Mouse (Mus musculus) CH12.LX (cell line): ENCODE results near the gene Sart3. TPM values are rescaled to one million over a fixed set of nuclear protein-coding genes. Genes with fewer than 3 reads are reported as not detected.

Experiments used
- DNase-seq: peaks from one replicate; pipeline ENCODE4 v3.0.0-alpha.2; 2013; ENCODE audit errors: extremely low read depth
- H3K27ac ChIP-seq: 2 replicates; pipeline ENCODE4 v1.5.1; 2012; ENCODE audit warnings: low read depth, mild to moderate bottlenecking, control low read depth, moderate library complexity; ENCODE audit not compliant: insufficient read depth
- H3K27me3 ChIP-seq: replicated peaks from 2 replicates; pipeline ENCODE3; 2012; ENCODE audit warnings: inconsistent platforms
- H3K36me3 ChIP-seq, 2 experiments: replicated peaks in 1 of 2; 2 replicates each; pipeline versions ENCODE3 to v1.6.1; 2012; ENCODE audit warnings: inconsistent platforms in 1 of 2, low read length in 1 of 2, mild to moderate bottlenecking in 1 of 2, mixed read lengths in 1 of 2, moderate library complexity in 1 of 2; ENCODE audit not compliant: control insufficient read depth in 1 of 2, insufficient read depth in 1 of 2
- H3K4me1 ChIP-seq, 2 experiments: 2 replicates each; pipeline ENCODE4 v1.6.1; 2012; ENCODE audit warnings: inconsistent platforms in 1 of 2, moderate library complexity in 1 of 2; ENCODE audit not compliant: insufficient read depth in 2 of 2, control insufficient read depth in 1 of 2
- H3K4me2 ChIP-seq: 2 replicates; pipeline ENCODE4 v1.6.1; 2012; ENCODE audit warnings: low read depth, mild to moderate bottlenecking, control low read depth; ENCODE audit not compliant: poor library complexity, insufficient read depth, severe bottlenecking
- H3K4me3 ChIP-seq, 3 experiments: fragments of 150-350 bp in 1 of 3; sonication (generic) in 1 of 3; replicated peaks in 1 of 3; 2 replicates each; pipeline versions ENCODE3 to v1.5.1; 2011 to 2012; ENCODE audit warnings: low read depth in 2 of 3, low read length in 2 of 3, mild to moderate bottlenecking in 2 of 3, moderate library complexity in 2 of 3, control low read depth in 1 of 3, improper control_type of control experiment in 1 of 3, inconsistent platforms in 1 of 3, mixed read lengths in 1 of 3; ENCODE audit not compliant: poor library complexity in 1 of 3
- H3K79me2 ChIP-seq: replicated peaks from 2 replicates; pipeline ENCODE4 v1.6.1; 2012; ENCODE audit warnings: mild to moderate bottlenecking, moderate library complexity; ENCODE audit not compliant: control insufficient read depth, poor library complexity, insufficient read depth, severe bottlenecking; ENCODE audit errors: extremely low read depth
- H3K9ac ChIP-seq: 2 replicates; pipeline ENCODE4 v1.6.1; 2012; ENCODE audit warnings: low read depth, mild to moderate bottlenecking, control low read depth, moderate library complexity; ENCODE audit not compliant: insufficient read depth
- H3K9me3 ChIP-seq: replicated peaks from 2 replicates; pipeline ENCODE3; 2012; ENCODE audit warnings: low read length, inconsistent platforms, mixed read lengths
- CTCF ChIP-seq, 2 experiments: IDR thresholded peaks in 1 of 2; conservative IDR thresholded peaks in 1 of 2; 2 replicates each; pipeline ENCODE4 v1.5.1; 2011 to 2012; ENCODE audit warnings: low read depth in 2 of 2, low read length in 2 of 2, improper control_type of control experiment in 1 of 2, inconsistent platforms in 1 of 2, mild to moderate bottlenecking in 1 of 2, moderate library complexity in 1 of 2
- E2F4 ChIP-seq: IDR thresholded peaks from 2 replicates; pipeline ENCODE4 v1.6.1; 2011; ENCODE audit warnings: low read depth, low read length, improper control_type of control experiment; ENCODE audit not compliant: insufficient replicate concordance
- ELF1 ChIP-seq: IDR thresholded peaks from 2 replicates; pipeline ENCODE4 v1.6.1; 2014; ENCODE audit warnings: low read depth, mild to moderate bottlenecking, inconsistent platforms, low read length, improper control_type of control experiment
- ETS1 ChIP-seq: conservative IDR thresholded peaks from 2 replicates; pipeline ENCODE4 v1.6.1; 2012; ENCODE audit warnings: low read depth, mild to moderate bottlenecking, inconsistent platforms, low read length, improper control_type of control experiment, moderate library complexity
- GABPA ChIP-seq: IDR thresholded peaks from 2 replicates; pipeline ENCODE4 v1.6.1; 2012; ENCODE audit warnings: low read depth, low read length, improper control_type of control experiment, inconsistent platforms; ENCODE audit not compliant: insufficient replicate concordance
- KAT2A ChIP-seq: IDR thresholded peaks from 2 replicates; pipeline ENCODE4 v1.6.1; 2012; ENCODE audit warnings: low read length, improper control_type of control experiment, inconsistent platforms; ENCODE audit not compliant: insufficient replicate concordance
- MAFK ChIP-seq: IDR thresholded peaks from 2 replicates; pipeline ENCODE4 v1.6.1; 2011; ENCODE audit warnings: low read length, improper control_type of control experiment; ENCODE audit not compliant: insufficient replicate concordance
- MAX ChIP-seq: IDR thresholded peaks from 2 replicates; pipeline ENCODE4 v1.6.1; 2011; ENCODE audit warnings: low read length, improper control_type of control experiment
- MEF2A ChIP-seq: IDR thresholded peaks from 2 replicates; pipeline ENCODE4 v1.6.1; 2014; ENCODE audit warnings: low read depth, mild to moderate bottlenecking, inconsistent platforms, low read length, improper control_type of control experiment, borderline replicate concordance
- POLR2A ChIP-seq: IDR thresholded peaks from 2 replicates; pipeline ENCODE4 v1.6.1; 2011; ENCODE audit warnings: low read depth, mild to moderate bottlenecking, improper control_type of control experiment, low read length
- POLR2AphosphoS2 ChIP-seq: IDR thresholded peaks from 2 replicates; pipeline ENCODE4 v1.6.1; 2011; ENCODE audit warnings: low read depth, low read length, improper control_type of control experiment
- SMC3 ChIP-seq: IDR thresholded peaks from 2 replicates; pipeline ENCODE4 v1.6.1; 2011; ENCODE audit warnings: low read depth, low read length, improper control_type of control experiment
- UBTF ChIP-seq: IDR thresholded peaks from 2 replicates; pipeline ENCODE4 v1.6.1; 2012; ENCODE audit warnings: low read depth, mild to moderate bottlenecking, inconsistent platforms, low read length, improper control_type of control experiment, moderate library complexity
- USF1 ChIP-seq: IDR thresholded peaks from 2 replicates; pipeline ENCODE4 v1.6.1; 2014; ENCODE audit warnings: low read depth, mild to moderate bottlenecking, inconsistent platforms, low read length, improper control_type of control experiment
- USF2 ChIP-seq: conservative IDR thresholded peaks from 2 replicates; pipeline ENCODE4 v1.6.1; 2011; ENCODE audit warnings: low read depth, low read length, improper control_type of control experiment
- ZC3H11A ChIP-seq: IDR thresholded peaks from 2 replicates; pipeline ENCODE4 v1.6.1; 2012; ENCODE audit warnings: low read depth, mild to moderate bottlenecking, inconsistent platforms, low read length, improper control_type of control experiment
- ZMIZ1 ChIP-seq: IDR thresholded peaks from 2 replicates; pipeline ENCODE4 v1.6.1; 2012; ENCODE audit warnings: low read depth, mild to moderate bottlenecking, inconsistent platforms, low read length, improper control_type of control experiment
- ZNF384 ChIP-seq: IDR thresholded peaks from 2 replicates; pipeline ENCODE4 v1.6.1; 2012; ENCODE audit warnings: low read depth, low read length, improper control_type of control experiment, inconsistent platforms
- dilution Hi-C: fragments of 300-500 bp; cut with MboI; formaldehyde crosslinking; loops from 2 replicates; pipeline ENCODE4 v1.14.3; 2020; ENCODE audit warnings: low sequenced_read_pairs; ENCODE audit not compliant: extremely low pct_unique_long_range_greater_than_20kb, extremely low pct_ligation_motif_present
- in situ Hi-C: fragments of 300-500 bp; cut with MboI; formaldehyde crosslinking; loops from 3 replicates; pipeline ENCODE4 v1.14.3; 2019; ENCODE audit warnings: low sequenced_read_pairs, low pct_ligation_motif_present, low pct_unique_long_range_greater_than_20kb, mixed read lengths
- polyA plus RNA-seq: library from polyadenylated mRNA; unstranded; fragments of >175 nt; gene quantifications from 2 replicates; pipeline ENCODE4 v1.2.1, GENCODE M21; 2012; ENCODE audit warnings: low read depth; ENCODE audit not compliant: insufficient read length
- total RNA-seq, 2 experiments: library from RNA; depleted of rRNA; stranded (reverse); fragments of 300-350 nt in 1 of 2; fragments of >200 nt in 1 of 2; gene quantifications; 2 replicates each; pipeline ENCODE4 v1.2.3; 2012 to 2014

Sart3 gene
- total and polyA plus RNA-seq, 3 experiments = 28.8 to 104 (median 67.0) TPM

- no peak overlapping the region for H3K9ac ChIP-seq
- H3K4me1 ChIP-seq = peaks cover 18 to 34% of the 10 kb centered on the region in 2 experiments
- H3K27me3 ChIP-seq = peaks cover 1% of the 10 kb centered on the region
- H3K9me3 ChIP-seq = peaks cover 6% of the 10 kb centered on the region
- H3K27ac ChIP-seq = no peak overlapping the region
- no peaks in the 10 kb centered on the region for H3K36me3 ChIP-seq
- in situ Hi-C loops = no loop called here
- TF ChIP-seq MAFK (no peak), POLR2AphosphoS2 (no peak), E2F4 (no peak), ETS1 (no peak), ZNF384 (no peak), GABPA (no peak), ELF1 (no peak), USF2 (no peak), CTCF (conservative IDR thresholded peaks at IDR 0.05 in 1 of 2, IDR thresholded peaks at IDR 0.05 in 1 of 2; ENCODE audit: low read depth in 2 of 2, low read length in 2 of 2) (no peak)
- DNase-seq = no peak
- dilution Hi-C loops = no loop called here
- H3K4me2 ChIP-seq = no peak overlapping the region
- no peaks in the 10 kb centered on the region for H3K79me2 ChIP-seq
- no peak overlapping the region for H3K4me3 ChIP-seq
Measured at GRCm38 (mm10) chr5:113808177-113808576, 35.9 kb upstream of the Sart3 start.

- TF ChIP-seq MAX = no peak
- no peak for TF ChIP-seq ZMIZ1
- no peak for TF ChIP-seq ELF1
- no peak for TF ChIP-seq USF1
- TF ChIP-seq MEF2A = no peak
- TF ChIP-seq KAT2A = no peak
- TF ChIP-seq UBTF = no peak
- TF ChIP-seq SMC3 = no peak
- TF ChIP-seq POLR2A = no peak
- no peak for TF ChIP-seq ZC3H11A
- H3K4me3 ChIP-seq = no peak overlapping the region
- H3K27ac ChIP-seq = no peak overlapping the region
- H3K79me2 ChIP-seq = no peaks in the 10 kb centered on the region
- dilution Hi-C loops = no loop called here
- no peak for DNase-seq
- H3K4me2 ChIP-seq = no peak overlapping the region
- H3K4me1 ChIP-seq = peaks cover 18 to 30% of the 10 kb centered on the region in 2 experiments
- peaks cover 2% of the 10 kb centered on the region for H3K9me3 ChIP-seq
- H3K27me3 ChIP-seq = peaks cover 1% of the 10 kb centered on the region
- in situ Hi-C loops = no loop called here
- no peak overlapping the region for H3K9ac ChIP-seq
- no peaks in the 10 kb centered on the region for H3K36me3 ChIP-seq
Measured at GRCm38 (mm10) chr5:113807712-113808111, 35.4 kb upstream of the Sart3 start.
